Mouse (Mus musculus) midbrain, embryonic 16.5 days (tissue): ENCODE data around the gene Popdc3. TPM values are rescaled to one million over a fixed set of nuclear protein-coding genes. Genes with fewer than 3 reads are reported as not detected.

Experiments used
- ATAC-seq: fragments of 200-750 bp; cut with Nextera tagmentation; 2 replicates; pipeline ENCODE4 v1.8.0; 2017; ENCODE audit warnings: moderate TSS enrichment
- H3K27ac ChIP-seq: fragments of 300-500 bp; sonication (generic); 2 replicates; pipeline ENCODE4 v1.5.1; 2014; ENCODE audit warnings: mild to moderate bottlenecking, low read length, mixed read lengths
- H3K27me3 ChIP-seq: fragments of 300-500 bp; sonication (generic); 2 replicates; pipeline ENCODE4 v1.6.1; 2014; ENCODE audit warnings: low read depth, low read length, mixed read lengths; ENCODE audit not compliant: control insufficient read depth, insufficient read depth
- H3K36me3 ChIP-seq: fragments of 300-500 bp; sonication (generic); 2 replicates; pipeline ENCODE4 v1.6.1; 2014; ENCODE audit warnings: mild to moderate bottlenecking, low read length, moderate library complexity, mixed read lengths; ENCODE audit not compliant: control insufficient read depth, insufficient read depth
- H3K4me1 ChIP-seq: fragments of 300-500 bp; sonication (generic); 2 replicates; pipeline ENCODE4 v1.6.1; 2014; ENCODE audit warnings: mild to moderate bottlenecking, low read length, mixed read lengths; ENCODE audit not compliant: control insufficient read depth, insufficient read depth
- H3K4me2 ChIP-seq: fragments of 300-500 bp; sonication (generic); 2 replicates; pipeline ENCODE4 v1.6.1; 2014; ENCODE audit warnings: mild to moderate bottlenecking, low read length, mixed read lengths
- H3K4me3 ChIP-seq: fragments of 300-500 bp; sonication (generic); 2 replicates; pipeline ENCODE4 v1.5.1; 2014; ENCODE audit warnings: low read depth, mild to moderate bottlenecking, low read length, moderate library complexity, mixed read lengths
- H3K9ac ChIP-seq: fragments of 300-500 bp; sonication (generic); 2 replicates; pipeline ENCODE4 v1.6.1; 2014; ENCODE audit warnings: low read depth, low read length, mixed read lengths
- H3K9me3 ChIP-seq: fragments of 300-500 bp; sonication (generic); replicated peaks from 2 replicates; pipeline ENCODE4 v1.6.1; 2014; ENCODE audit warnings: mild to moderate bottlenecking, low read length, mixed read lengths; ENCODE audit not compliant: control insufficient read depth, poor library complexity, severe bottlenecking
- WGBS: fragments of 180-500 bp; shearing (Covaris S2); extraction: QIAGEN DNeasy Blood & Tissue Kit; methylation state at CpG from one replicate; pipeline ENCODE4 v1.1.7; 2014; 5-methylcytosine and 5-hydroxymethylcytosine counted together
- polyA plus RNA-seq: library from polyadenylated mRNA; unstranded; fragments of >200 nt; fragmentation: Nextera tagmentation; extraction: Ambion mirVana; gene quantifications from 2 replicates; pipeline ENCODE4 v1.2.1, GENCODE M21; 2015

Gene Popdc3
- polyA plus RNA-seq, 1 experiment from 2014 or later: 2.2 TPM

DNA sequence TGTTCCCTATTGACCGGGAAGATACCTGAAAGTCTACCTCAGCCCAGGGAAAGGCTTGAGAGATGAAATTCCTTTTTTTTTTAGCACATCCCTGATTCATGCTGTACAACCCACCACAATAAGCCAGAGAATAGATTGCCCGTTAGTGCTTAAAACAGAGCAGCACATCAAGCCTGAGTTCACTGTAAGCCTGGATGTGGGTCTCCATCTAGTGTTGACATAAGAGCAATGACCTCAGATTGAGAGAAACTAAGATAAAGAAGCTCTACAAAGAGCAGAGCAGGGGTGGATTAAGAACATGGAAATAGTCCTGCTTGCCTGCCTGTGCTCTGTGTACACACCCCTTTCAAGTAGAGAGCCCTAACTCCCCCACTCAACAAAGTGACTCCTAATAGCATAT lies 7.6 kb downstream of the Popdc3 start:
- no peak overlapping the region for H3K27ac ChIP-seq
- H3K4me1 ChIP-seq: no peaks in the 10 kb centered on the region
- no peak overlapping the region for H3K4me3 ChIP-seq
- no peak overlapping the region for H3K4me2 ChIP-seq
- no peak overlapping the region for H3K9ac ChIP-seq
- 94% methylated on average over 2 of the region's 2 CpGs for WGBS
- no peaks in the 10 kb centered on the region for H3K27me3 ChIP-seq
- ATAC-seq: no peak
- H3K9me3 ChIP-seq: no peaks in the 10 kb centered on the region
- H3K36me3 ChIP-seq: no peaks in the 10 kb centered on the region

DNA sequence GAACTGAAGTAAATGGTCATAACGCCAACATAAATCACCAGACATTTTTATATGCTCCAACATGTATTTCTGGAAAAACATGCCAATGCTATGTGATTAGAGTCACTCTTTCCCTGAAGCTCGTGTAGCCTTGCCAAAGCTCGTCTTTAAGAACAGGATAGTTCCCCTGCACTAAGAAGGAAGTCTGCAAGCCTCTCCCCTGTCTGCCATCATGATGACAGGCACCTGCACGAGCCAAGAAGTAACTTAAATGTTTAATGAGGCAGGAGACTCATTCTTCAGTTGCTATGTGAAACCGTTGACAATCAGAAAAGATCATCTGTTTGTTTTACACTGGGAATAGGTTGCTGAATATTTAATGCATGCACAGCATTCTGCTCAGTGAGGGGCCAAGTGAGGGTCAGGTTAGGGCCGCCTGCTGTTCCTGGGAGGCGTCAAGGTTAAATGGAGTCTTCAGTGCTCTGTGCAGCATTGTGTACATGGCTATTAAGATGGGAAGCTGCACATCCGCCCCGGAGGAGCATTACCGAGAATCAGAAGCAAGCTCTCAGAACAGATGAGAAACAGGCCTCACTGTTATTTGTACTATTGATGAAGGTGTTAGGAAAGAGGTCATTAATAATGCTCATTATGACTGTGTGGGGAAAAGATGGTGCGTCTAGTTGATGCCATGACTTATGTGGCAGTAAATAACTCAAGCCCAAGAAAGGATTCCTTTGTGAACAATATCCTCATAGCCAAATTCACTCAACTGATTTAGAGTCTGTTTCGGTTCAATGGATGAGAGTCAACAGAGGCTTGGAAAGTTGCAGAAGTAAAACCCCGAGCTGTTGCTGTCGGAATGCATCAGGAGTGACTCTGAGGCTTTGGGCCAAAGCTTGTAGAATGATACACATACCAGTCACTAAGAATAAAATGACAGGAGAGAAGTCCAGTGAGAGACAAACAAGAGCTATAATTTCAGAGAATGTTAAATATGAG lies 15.7 kb downstream of the Popdc3 start:
- H3K27ac ChIP-seq: peak overlapping the region; percentile 41; the same call in 1 of the 2 replicates
- no peak overlapping the region for H3K4me2 ChIP-seq

DNA sequence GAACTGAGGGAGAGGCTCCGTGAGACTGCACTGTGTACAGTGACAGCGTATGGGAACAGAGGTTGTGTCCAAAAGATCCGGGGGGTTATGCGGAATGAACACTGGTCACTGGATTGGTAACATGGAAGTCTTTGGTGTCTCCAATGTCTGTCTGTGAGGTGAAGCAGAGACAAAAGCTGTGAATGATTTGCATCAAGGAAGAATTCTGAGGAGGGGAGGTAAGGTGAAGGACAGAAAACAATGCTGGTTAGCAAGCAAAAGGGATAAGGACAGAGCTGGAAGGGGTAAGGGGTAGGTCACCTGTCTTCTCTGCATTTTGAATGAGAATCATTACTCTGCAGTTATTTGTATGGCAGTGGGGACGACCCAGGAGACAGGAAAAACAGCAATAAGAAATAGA lies 16.6 kb downstream of the Popdc3 start:
- no peaks in the 10 kb centered on the region for H3K9me3 ChIP-seq
- no peak overlapping the region for H3K4me3 ChIP-seq
- ATAC-seq: no peak
- H3K4me1 ChIP-seq: peaks cover 7% of the 10 kb centered on the region
- no peak overlapping the region; the same call in 1 of the 2 replicates for H3K27ac ChIP-seq
- no peak overlapping the region for H3K4me2 ChIP-seq
- H3K36me3 ChIP-seq: no peaks in the 10 kb centered on the region
- WGBS: 82% methylated on average over 5 of the region's 5 CpGs
- no peak overlapping the region for H3K9ac ChIP-seq
- H3K27me3 ChIP-seq: no peaks in the 10 kb centered on the region

More for the DNA sequence above, 15.7 kb downstream of the Popdc3 start:
- peak; percentile 82 for ATAC-seq
- Histone ChIP-seq H3K27me3 (no peaks in the 10 kb centered on the region), H3K4me1 (peaks cover 7% of the 10 kb centered on the region), H3K4me3 (no peak overlapping the region), H3K9ac (no peak overlapping the region), H3K9me3 (no peaks in the 10 kb centered on the region), H3K36me3 (no peaks in the 10 kb centered on the region)
- 47% methylated on average over 14 of the region's 14 CpGs for WGBS

DNA sequence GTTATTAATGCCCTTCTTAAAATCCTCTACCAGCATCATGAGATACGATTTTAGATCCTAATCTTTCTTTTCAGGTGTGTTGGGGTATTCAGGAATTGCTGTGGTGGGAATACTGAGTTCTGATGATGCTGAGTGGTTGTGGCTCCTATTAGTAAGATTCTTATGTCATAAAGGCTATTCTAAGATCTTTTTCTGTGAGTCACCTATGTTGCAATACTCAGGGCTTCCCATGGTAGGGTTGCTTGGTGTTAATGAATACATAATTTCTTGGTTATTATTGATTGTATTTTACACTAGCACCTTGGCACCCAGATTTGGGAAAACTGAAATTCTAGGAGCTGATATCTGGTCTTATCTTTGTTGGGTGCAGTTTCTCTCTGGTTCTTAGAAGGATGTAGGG lies 26.7 kb downstream of the Popdc3 start:
- WGBS: 52% methylated on average over 1 of the region's 1 CpGs
- Histone ChIP-seq H3K27ac (no peak overlapping the region), H3K9me3 (no peaks in the 10 kb centered on the region), H3K4me1 (no peaks in the 10 kb centered on the region), H3K4me3 (no peak overlapping the region), H3K4me2 (no peak overlapping the region), H3K36me3 (no peaks in the 10 kb centered on the region), H3K27me3 (no peaks in the 10 kb centered on the region), H3K9ac (no peak overlapping the region)
- no peak for ATAC-seq

DNA sequence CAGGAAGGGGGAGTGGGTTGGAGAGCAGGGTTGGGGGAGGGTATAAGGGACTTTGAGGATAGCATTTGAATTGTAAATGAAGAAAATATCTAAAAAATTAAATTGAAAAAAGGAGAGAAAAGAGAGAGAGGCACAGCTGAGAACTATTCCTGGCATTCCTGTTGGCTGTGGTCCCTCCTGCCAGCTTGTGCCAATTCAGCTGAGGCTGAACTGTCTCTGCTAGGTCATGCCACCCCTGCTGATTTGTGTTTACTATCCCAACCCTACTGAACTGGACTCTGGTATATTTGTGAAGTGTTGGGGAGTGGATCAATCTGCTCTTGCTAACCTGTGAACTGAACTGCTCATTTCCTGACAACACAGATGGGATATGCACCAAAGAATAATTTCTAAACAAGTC lies 32.3 kb downstream of the Popdc3 start:
- no peak overlapping the region for H3K4me3 ChIP-seq
- H3K27me3 ChIP-seq: no peaks in the 10 kb centered on the region
- no peak overlapping the region for H3K9ac ChIP-seq
- no peaks in the 10 kb centered on the region for H3K36me3 ChIP-seq
- no peaks in the 10 kb centered on the region for H3K4me1 ChIP-seq
- H3K9me3 ChIP-seq: no peaks in the 10 kb centered on the region
- no peak overlapping the region for H3K4me2 ChIP-seq
- H3K27ac ChIP-seq: no peak overlapping the region
- no peak for ATAC-seq

DNA sequence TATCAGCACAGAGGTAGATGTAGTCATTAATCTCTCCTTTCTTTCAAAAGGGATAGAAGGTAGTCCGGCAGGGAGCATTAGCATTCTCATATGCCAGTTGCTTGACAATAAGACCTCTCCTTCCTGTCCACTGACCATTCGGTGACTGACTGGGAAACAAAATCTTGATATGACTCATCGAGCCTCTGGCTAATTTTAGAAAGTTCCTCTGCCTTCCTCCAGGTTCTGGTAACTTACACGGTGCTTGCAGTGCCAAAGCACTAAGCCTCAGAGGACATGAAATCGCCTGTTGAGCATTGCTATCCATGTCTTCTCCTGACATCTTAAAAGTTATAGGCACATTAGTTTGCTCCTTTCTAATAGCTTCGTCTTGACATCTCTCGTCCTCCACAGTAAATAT lies 38.8 kb downstream of the Popdc3 start:
- no peaks in the 10 kb centered on the region for H3K4me1 ChIP-seq
- no peaks in the 10 kb centered on the region for H3K9me3 ChIP-seq
- H3K9ac ChIP-seq: no peak overlapping the region
- WGBS: 89% methylated on average over 7 of the region's 7 CpGs
- no peak for ATAC-seq
- H3K27me3 ChIP-seq: no peaks in the 10 kb centered on the region
- no peak overlapping the region for H3K4me2 ChIP-seq
- H3K36me3 ChIP-seq: no peaks in the 10 kb centered on the region
- H3K27ac ChIP-seq: no peak overlapping the region
- H3K4me3 ChIP-seq: no peak overlapping the region

DNA sequence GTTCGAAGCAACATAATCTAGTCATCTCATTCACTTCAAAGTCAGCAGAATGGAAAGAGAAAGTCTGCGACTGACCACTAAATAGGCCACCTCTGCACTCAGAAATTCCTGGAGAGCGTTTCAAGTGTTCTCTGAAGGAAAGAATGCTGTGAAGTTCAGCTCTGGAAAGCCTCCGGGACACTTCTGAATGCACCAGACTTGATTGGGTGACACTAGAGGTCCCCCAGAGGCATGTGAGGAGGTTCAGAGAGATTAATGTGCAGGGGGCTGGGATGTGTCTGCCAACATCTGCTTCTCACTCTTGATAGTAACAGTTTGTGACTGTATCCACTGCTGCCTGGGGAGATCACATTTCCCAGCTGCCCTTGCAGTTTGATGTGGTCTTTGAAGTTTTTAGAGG lies 52.1 kb downstream of the Popdc3 start:
- Histone ChIP-seq H3K4me2 (peak overlapping the region; percentile 12), H3K4me3 (no peak overlapping the region), H3K9ac (no peak overlapping the region), H3K27ac (no peak overlapping the region), H3K4me1 (peaks cover 3% of the 10 kb centered on the region; the same call in 1 of the 2 replicates), H3K9me3 (no peaks in the 10 kb centered on the region), H3K36me3 (no peaks in the 10 kb centered on the region), H3K27me3 (no peaks in the 10 kb centered on the region)
- WGBS: 15% methylated on average over 4 of the region's 4 CpGs
- peak; percentile 75 for ATAC-seq

DNA sequence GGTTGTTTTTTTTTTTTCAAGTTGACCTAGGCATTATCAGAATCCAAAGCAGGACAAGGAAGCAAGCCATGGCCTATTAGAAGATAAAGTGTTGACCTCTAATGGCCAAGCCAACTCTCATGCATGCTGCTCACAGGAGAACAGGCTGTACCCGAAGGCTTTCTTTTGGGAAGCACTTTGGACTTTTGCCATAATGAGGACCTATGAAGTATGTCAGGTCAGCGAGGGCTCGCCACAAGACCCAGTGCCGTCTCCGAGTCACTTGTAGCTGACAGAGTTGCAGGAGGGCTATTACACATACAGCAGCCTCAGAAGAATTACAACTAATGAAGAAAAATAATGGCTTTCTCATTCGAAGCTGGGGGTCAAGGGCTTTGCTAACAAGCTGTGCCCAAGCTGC lies 55.5 kb downstream of the Popdc3 start:
- Histone ChIP-seq H3K9me3 (no peaks in the 10 kb centered on the region), H3K4me1 (peaks cover 3% of the 10 kb centered on the region; the same call in 1 of the 2 replicates), H3K4me3 (no peak overlapping the region), H3K36me3 (no peaks in the 10 kb centered on the region), H3K4me2 (no peak overlapping the region), H3K27me3 (no peaks in the 10 kb centered on the region), H3K27ac (no peak overlapping the region), H3K9ac (no peak overlapping the region)
- no peak for ATAC-seq
- WGBS: 66% methylated on average over 6 of the region's 6 CpGs

DNA sequence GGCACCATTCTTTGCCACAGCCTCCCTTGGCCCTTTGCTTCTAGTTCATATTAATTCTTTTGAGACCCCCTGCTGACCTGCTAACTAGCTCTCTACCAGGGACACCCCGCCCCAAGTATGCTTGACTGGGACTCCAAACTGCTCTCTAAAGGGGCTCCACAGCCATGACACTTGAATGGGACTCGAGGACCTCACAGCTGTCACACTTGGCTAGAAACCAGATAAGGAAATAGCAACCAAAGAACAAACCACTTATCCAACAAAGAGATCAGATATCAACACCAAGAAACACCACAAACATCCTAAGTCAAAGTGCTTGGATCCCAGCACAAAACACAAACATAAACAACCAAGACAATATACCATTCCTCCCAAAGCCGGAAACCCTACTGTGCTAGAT lies 58.4 kb downstream of the Popdc3 start:
- Histone ChIP-seq H3K9ac (no peak overlapping the region), H3K9me3 (no peaks in the 10 kb centered on the region), H3K4me1 (no peaks in the 10 kb centered on the region), H3K27me3 (no peaks in the 10 kb centered on the region), H3K4me2 (no peak overlapping the region), H3K27ac (no peak overlapping the region), H3K4me3 (no peak overlapping the region), H3K36me3 (no peaks in the 10 kb centered on the region)
- 45% methylated on average over 3 of the region's 3 CpGs for WGBS
- ATAC-seq: no peak
